Mouse (Mus musculus): Measurements from ENCODE around the gene Man1a2. TPM values are rescaled to one million over a fixed set of nuclear protein-coding genes. Genes with fewer than 3 reads are reported as not detected.

The Man1a2 gene
- total and polyA plus RNA-seq, 2 experiments = 3.9 to 17.7 TPM

DNA sequence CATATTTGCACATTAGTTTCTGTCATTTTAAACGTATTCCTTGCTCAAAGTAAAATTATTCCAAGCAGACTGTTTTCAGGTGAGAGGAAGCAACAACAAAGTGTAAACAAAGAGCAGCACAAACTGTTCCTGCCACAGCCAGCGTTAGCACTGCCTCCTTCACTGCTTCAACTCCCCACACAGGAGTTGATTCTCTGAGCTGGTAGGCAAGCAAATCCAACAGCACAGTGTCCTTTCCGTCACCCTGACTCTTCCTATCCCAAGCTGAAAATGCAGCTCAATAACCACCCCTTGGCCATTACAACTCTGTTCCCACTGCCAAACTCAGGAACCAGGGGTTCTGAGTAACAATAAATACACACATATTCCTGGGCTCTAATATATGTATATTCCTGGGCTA, 2.5 kb downstream of the Man1a2 start:
- TF ChIP-seq POLR2A (IDR thresholded peaks at IDR 0.05; ENCODE audit: extremely low read depth, insufficient read depth, low read length) (no peak), CTCF (IDR thresholded peaks at IDR 0.05; ENCODE audit: low read depth, low read length) (no peak)
- 25% methylated on average over 3 of the region's 3 CpGs for WGBS
- H3K79me2 ChIP-seq (ENCODE audit: control insufficient read depth, insufficient read depth, low read length) = peaks cover 24% of the 10 kb centered on the region; the same call in 1 of the 2 replicates
- H3K4me1 ChIP-seq (ENCODE audit: control insufficient read depth, insufficient read depth, low read length) = peaks cover 19% of the 10 kb centered on the region
- no peaks in the 10 kb centered on the region for H3K36me3 ChIP-seq (ENCODE audit: control insufficient read depth, insufficient read depth, low read length)
- no peak overlapping the region; the same call in 1 of the 2 replicates for H3K4me3 ChIP-seq (ENCODE audit: insufficient read depth, low read depth, low read length)
- DNase-seq (ENCODE audit: extremely low read depth, low read depth, low spot score) = peak; percentile 60
- no peaks in the 10 kb centered on the region for H3K27me3 ChIP-seq (ENCODE audit: control insufficient read depth, insufficient read depth, low read length)
- H3K9ac ChIP-seq (ENCODE audit: low read depth, low read length) = 0 out of 2 replicates have a peak overlapping the region, but pooled peaks have one; percentile 1
- no peak overlapping the region for H3K27ac ChIP-seq (replicated peaks; ENCODE audit: insufficient read depth, low read depth, low read length)

DNA sequence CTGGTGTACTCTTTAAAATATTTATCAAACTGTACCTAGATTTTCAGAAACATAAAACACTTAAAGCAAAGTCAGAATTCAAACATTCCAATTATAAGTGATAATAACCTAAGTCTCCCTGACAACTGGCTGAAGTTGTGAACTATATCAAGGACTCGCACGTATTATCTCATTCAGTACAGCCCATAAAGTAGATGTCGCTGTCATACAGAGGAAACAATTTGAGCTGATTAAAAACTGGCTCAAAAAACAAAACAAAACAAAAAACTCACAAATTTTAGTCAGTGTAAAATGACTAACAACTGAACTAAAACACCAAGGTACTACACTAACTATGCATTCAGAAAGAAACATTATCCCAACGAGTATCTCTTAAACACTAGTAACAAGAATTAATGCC, 3.0 kb downstream of the Man1a2 start:
- no peak overlapping the region for H3K4me3 ChIP-seq (ENCODE audit: insufficient read depth, low read depth, low read length)
- peaks cover 19% of the 10 kb centered on the region for H3K4me1 ChIP-seq (ENCODE audit: control insufficient read depth, insufficient read depth, low read length)
- no peak for TF ChIP-seq CTCF (IDR thresholded peaks at IDR 0.05; ENCODE audit: low read depth, low read length)
- H3K9ac ChIP-seq (ENCODE audit: low read depth, low read length) = no peak overlapping the region
- WGBS = 54% methylated on average over 4 of the region's 4 CpGs
- H3K79me2 ChIP-seq (ENCODE audit: control insufficient read depth, insufficient read depth, low read length) = peaks cover 28% of the 10 kb centered on the region; the same call in 1 of the 2 replicates
- no peaks in the 10 kb centered on the region for H3K36me3 ChIP-seq (ENCODE audit: control insufficient read depth, insufficient read depth, low read length)
- no peaks in the 10 kb centered on the region for H3K27me3 ChIP-seq (ENCODE audit: control insufficient read depth, insufficient read depth, low read length)
- H3K27ac ChIP-seq (replicated peaks; ENCODE audit: insufficient read depth, low read depth, low read length) = no peak overlapping the region
- DNase-seq (ENCODE audit: extremely low read depth, low read depth, low spot score) = no peak

DNA sequence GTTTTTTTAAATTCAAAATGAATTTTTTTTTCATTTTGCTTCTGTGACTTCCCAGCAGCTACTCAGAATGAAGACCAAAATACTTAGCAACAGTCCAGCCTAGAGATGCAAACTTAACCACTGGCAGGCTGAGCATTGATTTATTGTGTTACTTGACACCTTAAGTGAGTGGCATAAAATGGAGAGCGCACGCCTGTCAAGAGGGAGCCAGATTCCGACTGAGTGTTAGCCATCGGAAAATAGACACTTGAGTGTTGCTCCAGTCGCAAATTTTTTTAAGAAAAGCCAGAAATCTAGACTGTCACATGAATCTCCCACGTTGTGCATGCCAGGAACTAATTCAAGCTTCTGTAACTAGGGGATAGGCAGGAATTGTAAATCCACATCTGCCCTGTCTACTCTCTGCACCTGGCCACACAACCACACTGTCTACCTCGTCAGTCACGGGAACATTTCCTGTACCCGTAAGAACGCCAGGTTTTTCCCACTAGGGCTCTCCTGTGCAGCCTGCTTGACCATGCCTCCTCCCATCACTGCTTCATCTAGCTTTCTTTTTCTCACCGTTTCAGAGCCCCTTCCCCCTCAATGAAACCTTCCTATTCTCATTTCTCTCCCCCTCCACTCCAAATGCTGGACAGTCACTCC, 3.7 kb downstream of the Man1a2 start:
- Histone ChIP-seq H3K4me3 (ENCODE audit: insufficient read depth, low read depth, low read length) (no peak overlapping the region), H3K36me3 (ENCODE audit: control insufficient read depth, insufficient read depth, low read length) (no peaks in the 10 kb centered on the region), H3K79me2 (ENCODE audit: control insufficient read depth, insufficient read depth, low read length) (peaks cover 28% of the 10 kb centered on the region; the same call in 1 of the 2 replicates), H3K9ac (ENCODE audit: low read depth, low read length) (no peak overlapping the region), H3K4me1 (ENCODE audit: control insufficient read depth, insufficient read depth, low read length) (peaks cover 19% of the 10 kb centered on the region), H3K27me3 (ENCODE audit: control insufficient read depth, insufficient read depth, low read length) (no peaks in the 10 kb centered on the region), H3K27ac (replicated peaks; ENCODE audit: insufficient read depth, low read depth, low read length) (no peak overlapping the region)
- 59% methylated on average over 11 of the region's 11 CpGs for WGBS
- TF ChIP-seq POLR2A (IDR thresholded peaks at IDR 0.05; ENCODE audit: extremely low read depth, insufficient read depth, low read length) (no peak), CTCF (IDR thresholded peaks at IDR 0.05; ENCODE audit: low read depth, low read length) (no peak)
- DNase-seq (ENCODE audit: extremely low read depth, low read depth, low spot score) = no peak

DNA sequence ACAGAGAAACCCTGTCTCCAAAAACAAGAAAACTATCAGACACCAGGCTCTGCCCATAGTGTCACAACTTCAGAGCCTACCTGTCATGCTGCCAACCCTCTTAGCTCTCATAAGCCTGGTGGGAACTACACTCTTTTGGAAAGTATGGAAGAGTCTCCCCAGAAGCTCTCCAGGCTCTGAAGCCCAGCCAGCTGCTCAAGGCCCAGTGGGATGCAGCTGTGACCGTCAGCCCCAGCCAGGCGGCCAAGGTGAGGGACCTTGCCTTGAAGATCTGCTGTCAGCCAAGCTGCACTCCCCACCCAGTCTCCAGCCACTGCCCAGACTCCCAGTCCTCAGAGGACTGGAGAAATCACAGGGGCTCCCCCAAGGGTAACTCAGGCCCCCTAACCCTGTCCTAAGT, 5.1 kb downstream of the Man1a2 start:
- Histone ChIP-seq H3K27ac (replicated peaks; ENCODE audit: insufficient read depth, low read depth, low read length) (no peak overlapping the region), H3K36me3 (ENCODE audit: control insufficient read depth, insufficient read depth, low read length) (no peaks in the 10 kb centered on the region), H3K4me1 (ENCODE audit: control insufficient read depth, insufficient read depth, low read length) (peaks cover 17% of the 10 kb centered on the region), H3K9ac (ENCODE audit: low read depth, low read length) (no peak overlapping the region), H3K27me3 (ENCODE audit: control insufficient read depth, insufficient read depth, low read length) (no peaks in the 10 kb centered on the region), H3K79me2 (ENCODE audit: control insufficient read depth, insufficient read depth, low read length) (peaks cover 29% of the 10 kb centered on the region; the same call in 1 of the 2 replicates), H3K4me3 (ENCODE audit: insufficient read depth, low read depth, low read length) (no peak overlapping the region)
- no peak for DNase-seq (ENCODE audit: extremely low read depth, low read depth, low spot score)
- WGBS = 93% methylated on average over 2 of the region's 2 CpGs
- TF ChIP-seq CTCF (IDR thresholded peaks at IDR 0.05; ENCODE audit: low read depth, low read length) = no peak
- no peak for TF ChIP-seq POLR2A (IDR thresholded peaks at IDR 0.05; ENCODE audit: extremely low read depth, insufficient read depth, low read length)

DNA sequence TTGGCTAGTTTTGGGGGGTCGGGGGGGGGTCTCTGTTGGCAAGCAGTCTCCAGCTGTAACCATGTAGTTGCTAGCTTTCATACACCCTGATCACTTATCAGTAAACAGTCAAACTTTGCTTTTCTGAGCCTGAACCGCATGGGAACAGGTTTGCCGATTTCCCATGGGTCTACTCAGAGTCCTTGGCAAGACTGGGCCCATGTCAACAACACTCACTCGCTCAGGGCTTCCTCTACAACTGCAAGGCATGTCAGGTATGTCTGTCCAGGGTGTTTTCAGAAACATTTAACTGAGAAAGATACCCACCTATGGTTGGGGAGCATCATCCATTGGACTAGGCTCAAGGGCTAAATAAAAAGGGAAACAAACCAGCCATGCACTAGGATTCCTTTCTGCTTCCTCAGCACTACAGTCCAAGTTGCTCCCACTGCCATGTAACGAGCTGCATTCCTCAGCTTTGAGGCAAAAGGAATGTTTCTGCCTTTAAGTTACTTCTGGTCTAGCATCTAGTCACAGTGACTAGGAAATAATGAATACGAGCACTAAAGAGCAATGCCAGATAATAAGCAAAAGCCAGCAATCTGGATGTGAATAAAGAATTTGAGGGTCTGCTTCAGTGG, 6.2 kb downstream of the Man1a2 start:
- WGBS = 63% methylated on average over 6 of the region's 6 CpGs
- Histone ChIP-seq H3K36me3 (ENCODE audit: control insufficient read depth, insufficient read depth, low read length) (no peaks in the 10 kb centered on the region), H3K27ac (replicated peaks; ENCODE audit: insufficient read depth, low read depth, low read length) (no peak overlapping the region), H3K79me2 (ENCODE audit: control insufficient read depth, insufficient read depth, low read length) (peaks cover 28% of the 10 kb centered on the region; the same call in 1 of the 2 replicates), H3K4me3 (ENCODE audit: insufficient read depth, low read depth, low read length) (no peak overlapping the region), H3K4me1 (ENCODE audit: control insufficient read depth, insufficient read depth, low read length) (peaks cover 17% of the 10 kb centered on the region), H3K27me3 (ENCODE audit: control insufficient read depth, insufficient read depth, low read length) (no peaks in the 10 kb centered on the region), H3K9ac (ENCODE audit: low read depth, low read length) (no peak overlapping the region)
- DNase-seq (ENCODE audit: extremely low read depth, low read depth, low spot score) = no peak
- no peak for TF ChIP-seq POLR2A (IDR thresholded peaks at IDR 0.05; ENCODE audit: extremely low read depth, insufficient read depth, low read length)
- TF ChIP-seq CTCF (IDR thresholded peaks at IDR 0.05; ENCODE audit: low read depth, low read length) = no peak

DNA sequence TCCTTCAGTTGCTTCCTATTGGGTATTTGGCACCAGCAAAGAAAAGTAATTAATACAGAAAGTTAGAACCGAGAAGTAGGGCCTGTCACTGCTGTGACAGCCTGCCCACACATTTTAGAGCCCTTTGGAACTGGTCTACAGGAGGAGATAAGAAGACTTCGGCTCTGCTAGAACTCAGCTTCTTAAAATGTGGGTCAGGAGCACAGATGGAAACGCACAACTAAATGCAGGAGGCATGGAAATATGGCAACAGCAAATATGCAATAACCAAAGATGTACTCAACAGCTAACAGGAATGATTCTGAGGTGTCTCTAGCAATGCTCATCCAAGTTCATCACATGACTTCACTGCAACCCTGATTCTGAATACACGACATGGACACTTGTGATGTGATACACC, 10.2 kb downstream of the Man1a2 start:
- Histone ChIP-seq H3K4me1 (ENCODE audit: control insufficient read depth, insufficient read depth, low read length) (peaks cover 13% of the 10 kb centered on the region; the same call in 1 of the 2 replicates), H3K9ac (ENCODE audit: low read depth, low read length) (no peak overlapping the region), H3K27me3 (ENCODE audit: control insufficient read depth, insufficient read depth, low read length) (no peaks in the 10 kb centered on the region), H3K4me3 (ENCODE audit: insufficient read depth, low read depth, low read length) (no peak overlapping the region), H3K36me3 (ENCODE audit: control insufficient read depth, insufficient read depth, low read length) (no peaks in the 10 kb centered on the region), H3K79me2 (ENCODE audit: control insufficient read depth, insufficient read depth, low read length) (peaks cover 16% of the 10 kb centered on the region; the same call in 1 of the 2 replicates), H3K27ac (replicated peaks; ENCODE audit: insufficient read depth, low read depth, low read length) (no peak overlapping the region)
- no peak for DNase-seq (ENCODE audit: extremely low read depth, low read depth, low spot score)
- WGBS = 48% methylated on average over 4 of the region's 4 CpGs
- TF ChIP-seq POLR2A (IDR thresholded peaks at IDR 0.05; ENCODE audit: extremely low read depth, insufficient read depth, low read length) (no peak), CTCF (IDR thresholded peaks at IDR 0.05; ENCODE audit: low read depth, low read length) (no peak)
